Mouse (Mus musculus): Measurements from ENCODE around the gene Olfr646. TPM values are rescaled to one million over a fixed set of nuclear protein-coding genes. Genes with fewer than 3 reads are reported as not detected.

The Olfr646 gene
- polyA plus RNA-seq (2016; fragmentation: Nextera tagmentation; extraction: Ambion mirVana): not detected in 2 replicates

GRCm38 (mm10) chr7:104104757-104104972, at the start of gene Olfr646:
Gene Olfr646, plus strand, starts transcription at chr7:104104873.
- Histone ChIP-seq H3K4me1 (no peaks in the 10 kb centered on the region), H3K9me3 (no peaks in the 10 kb centered on the region), H3K36me3 (no peaks in the 10 kb centered on the region), H3K4me3 (no peak within 1 kb of the TSS), H3K27ac (no peak within 1 kb of the TSS), H3K27me3 (ENCODE audit: insufficient read depth, poor library complexity, severe bottlenecking) (no peaks in the 10 kb centered on the region)
- DNase-seq (ENCODE audit: low spot score): no peak

GRCm38 (mm10) chr7:104059215-104059614, 45.5 kb upstream of the Olfr646 start:
- no peaks in the 10 kb centered on the region for H3K9me3 ChIP-seq
- H3K27me3 ChIP-seq (ENCODE audit: insufficient read depth, poor library complexity, severe bottlenecking): no peaks in the 10 kb centered on the region
- no peak overlapping the region for H3K27ac ChIP-seq
- 87% methylated on average over 1 of the region's 1 CpGs for WGBS
- no peak overlapping the region for H3K4me3 ChIP-seq
- H3K4me1 ChIP-seq: no peaks in the 10 kb centered on the region
- no peak for DNase-seq (ENCODE audit: low spot score)
- no peaks in the 10 kb centered on the region for H3K36me3 ChIP-seq

- Histone ChIP-seq H3K36me3 (no peaks in the 10 kb centered on the region), H3K4me3 (no peak within 1 kb of the TSS), H3K27me3 (ENCODE audit: insufficient read depth, poor library complexity, severe bottlenecking) (no peaks in the 10 kb centered on the region), H3K4me1 (no peaks in the 10 kb centered on the region), H3K27ac (no peak within 1 kb of the TSS), H3K9me3 (no peaks in the 10 kb centered on the region)
- no peak for DNase-seq (ENCODE audit: low spot score)
- WGBS: 47% methylated on average over 2 of the region's 2 CpGs
These were observed 43.3 kb upstream of the Olfr646 start, which contains the start of gene 4930516K23Rik for GRCm38 (mm10) chr7:104061345-104061744. Gene 4930516K23Rik, minus strand, starts transcription at chr7:104061445.

GRCm38 (mm10) chr7:104071769-104072168, 32.9 kb upstream of the Olfr646 start, which contains the start of gene Olfr644:
Gene Olfr644, minus strand, starts transcription at chr7:104071869.
- H3K36me3 ChIP-seq: no peaks in the 10 kb centered on the region
- DNase-seq (ENCODE audit: low spot score): no peak
- no peaks in the 10 kb centered on the region for H3K4me1 ChIP-seq
- H3K27me3 ChIP-seq (ENCODE audit: insufficient read depth, poor library complexity, severe bottlenecking): no peaks in the 10 kb centered on the region
- H3K27ac ChIP-seq: no peak within 1 kb of the TSS
- WGBS: 70% methylated on average over 2 of the region's 2 CpGs
- no peak within 1 kb of the TSS for H3K4me3 ChIP-seq
- H3K9me3 ChIP-seq: no peaks in the 10 kb centered on the region

DNA sequence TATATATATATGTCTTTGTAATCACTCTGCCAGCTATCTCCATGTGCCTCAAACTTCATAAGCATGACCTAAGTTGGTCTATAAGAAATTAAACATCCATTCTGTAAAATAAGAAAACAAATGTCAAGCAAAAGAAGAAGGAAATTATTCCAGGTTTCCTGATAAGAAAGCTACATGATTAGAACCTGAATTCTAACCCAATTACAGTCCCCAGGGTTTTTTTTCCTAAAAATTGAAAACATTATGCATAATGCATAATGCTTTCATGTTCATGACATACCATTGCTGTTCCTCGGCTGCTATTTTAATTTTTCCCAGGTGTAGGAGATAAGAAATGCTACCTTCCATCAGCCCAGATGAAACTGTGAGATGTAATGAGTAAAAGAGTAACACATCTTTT, 19.3 kb upstream of the Olfr646 start, which contains the start of gene Olfr645:
TSS of gene Olfr645 (minus strand) at position 101 of the 400 bp plus-strand sequence.
- no peak within 1 kb of the TSS for H3K4me3 ChIP-seq
- DNase-seq (ENCODE audit: low spot score): no peak
- H3K4me1 ChIP-seq: no peaks in the 10 kb centered on the region
- WGBS: 60% methylated on average over 1 of the region's 1 CpGs
- H3K27ac ChIP-seq: no peak within 1 kb of the TSS
- no peaks in the 10 kb centered on the region for H3K9me3 ChIP-seq
- no peaks in the 10 kb centered on the region for H3K36me3 ChIP-seq
- no peaks in the 10 kb centered on the region for H3K27me3 ChIP-seq (ENCODE audit: insufficient read depth, poor library complexity, severe bottlenecking)

DNA sequence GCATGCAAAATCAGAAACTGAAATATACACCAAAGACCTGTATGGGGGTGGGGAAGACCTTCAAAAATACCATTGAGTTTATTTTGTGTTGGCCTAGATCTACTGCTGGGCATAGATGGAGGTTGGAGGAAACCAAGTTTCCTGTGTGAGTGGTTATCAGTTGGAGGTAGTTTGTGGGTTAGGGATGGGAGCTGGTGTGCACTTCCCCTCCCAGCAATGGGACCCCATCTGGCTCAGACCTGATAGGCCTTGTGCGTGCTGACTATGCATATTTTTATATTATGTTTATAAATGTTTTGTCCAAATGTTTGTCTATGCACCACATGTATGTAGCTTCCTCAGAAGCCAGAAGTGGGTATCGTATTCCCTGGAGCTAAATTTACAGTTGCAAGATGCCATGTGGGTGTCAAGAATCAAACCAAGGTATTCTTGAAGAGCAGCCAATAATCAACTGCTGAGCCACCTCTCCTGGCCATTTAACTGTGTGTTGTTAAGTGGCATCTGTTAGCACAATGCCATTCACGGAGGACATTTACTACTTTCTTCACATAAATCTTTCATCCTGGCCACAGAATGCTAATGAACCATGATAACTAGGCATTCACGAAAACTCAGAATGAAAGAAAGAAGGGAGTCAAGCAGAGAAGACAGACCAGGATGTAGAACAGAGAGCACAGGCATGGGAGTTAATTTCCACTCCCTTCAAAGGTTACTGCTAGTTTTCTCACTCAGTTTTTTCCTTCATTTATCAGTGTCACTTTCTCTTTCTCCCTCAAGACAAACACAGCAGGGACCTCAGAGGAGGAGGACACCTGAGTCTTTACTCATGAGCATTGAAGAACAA, 538 bp upstream of the Olfr646 start:
- Histone ChIP-seq H3K36me3 (no peaks in the 10 kb centered on the region), H3K27ac (no peak overlapping the region), H3K4me1 (no peaks in the 10 kb centered on the region), H3K9me3 (no peaks in the 10 kb centered on the region), H3K27me3 (ENCODE audit: insufficient read depth, poor library complexity, severe bottlenecking) (no peaks in the 10 kb centered on the region), H3K4me3 (no peak overlapping the region)
- WGBS: 62% methylated on average over 4 of the region's 4 CpGs
- no peak for DNase-seq (ENCODE audit: low spot score)

DNA sequence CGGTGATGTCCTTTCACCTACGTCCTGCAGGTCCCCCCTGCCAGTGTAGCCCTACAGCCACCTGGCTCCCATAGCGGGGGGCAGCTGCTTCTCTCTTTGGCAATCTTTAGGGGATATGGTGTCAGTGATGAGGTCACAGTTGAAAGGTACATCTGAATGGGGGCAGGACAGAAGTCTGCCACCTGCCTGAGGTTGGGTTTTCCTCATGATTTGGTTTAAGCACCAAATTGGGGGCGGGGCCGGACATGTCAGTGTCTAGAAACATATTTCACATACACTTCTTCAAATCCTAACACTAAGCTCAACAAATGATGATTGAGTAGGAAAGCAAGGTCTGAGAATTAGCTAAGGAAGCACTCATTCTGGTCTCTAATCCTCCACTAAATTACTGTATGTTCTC, 25.1 kb downstream of the Olfr646 start, which contains the start of gene Ubqln5:
TSS of gene Ubqln5 (minus strand) at position 101 of the 400 bp plus-strand sequence.
- no peaks in the 10 kb centered on the region for H3K36me3 ChIP-seq
- no peak for DNase-seq (ENCODE audit: low spot score)
- 85% methylated on average over 5 of the region's 5 CpGs for WGBS
- no peak within 1 kb of the TSS for H3K27ac ChIP-seq
- H3K27me3 ChIP-seq (ENCODE audit: insufficient read depth, poor library complexity, severe bottlenecking): no peaks in the 10 kb centered on the region
- no peaks in the 10 kb centered on the region for H3K9me3 ChIP-seq
- H3K4me1 ChIP-seq: no peaks in the 10 kb centered on the region
- H3K4me3 ChIP-seq: no peak within 1 kb of the TSS

GRCm38 (mm10) chr7:104137305-104137704, 32.6 kb downstream of the Olfr646 start, which contains the start of gene Olfr643:
Gene Olfr643, minus strand, starts transcription at chr7:104137405.
- H3K9me3 ChIP-seq: no peaks in the 10 kb centered on the region
- H3K4me1 ChIP-seq: no peaks in the 10 kb centered on the region
- H3K36me3 ChIP-seq: no peaks in the 10 kb centered on the region
- 83% methylated on average over 5 of the region's 5 CpGs for WGBS
- H3K27me3 ChIP-seq (ENCODE audit: insufficient read depth, poor library complexity, severe bottlenecking): no peaks in the 10 kb centered on the region
- no peak within 1 kb of the TSS for H3K4me3 ChIP-seq
- DNase-seq (ENCODE audit: low spot score): no peak
- no peak within 1 kb of the TSS for H3K27ac ChIP-seq

DNA sequence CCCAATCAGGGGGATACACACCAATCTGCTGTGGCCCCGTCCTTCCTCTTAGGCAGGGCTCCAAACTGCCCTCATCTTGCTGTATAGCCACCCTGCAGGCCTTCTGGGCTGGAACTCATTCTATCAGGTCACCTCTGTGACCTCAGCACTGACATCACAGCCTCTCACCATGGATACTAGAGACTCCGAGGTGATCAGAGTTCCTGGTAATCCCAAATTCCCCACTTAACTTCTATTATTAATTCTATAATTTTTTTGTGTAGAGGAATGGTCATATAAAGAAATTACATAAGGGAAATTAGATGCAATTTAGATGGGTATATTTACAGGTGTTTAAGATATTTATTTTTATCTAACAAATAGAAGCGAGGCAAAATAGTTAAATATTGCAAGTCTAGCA, 38.5 kb downstream of the Olfr646 start, which contains the start of gene Ubqln3:
TSS of gene Ubqln3 (minus strand) at position 101 of the 400 bp plus-strand sequence.
- no peak within 1 kb of the TSS for H3K27ac ChIP-seq
- H3K9me3 ChIP-seq: no peaks in the 10 kb centered on the region
- no peaks in the 10 kb centered on the region for H3K4me1 ChIP-seq
- no peak for DNase-seq (ENCODE audit: low spot score)
- no peaks in the 10 kb centered on the region for H3K27me3 ChIP-seq (ENCODE audit: insufficient read depth, poor library complexity, severe bottlenecking)
- 76% methylated on average over 3 of the region's 3 CpGs for WGBS
- no peaks in the 10 kb centered on the region for H3K36me3 ChIP-seq
- no peak within 1 kb of the TSS for H3K4me3 ChIP-seq

DNA sequence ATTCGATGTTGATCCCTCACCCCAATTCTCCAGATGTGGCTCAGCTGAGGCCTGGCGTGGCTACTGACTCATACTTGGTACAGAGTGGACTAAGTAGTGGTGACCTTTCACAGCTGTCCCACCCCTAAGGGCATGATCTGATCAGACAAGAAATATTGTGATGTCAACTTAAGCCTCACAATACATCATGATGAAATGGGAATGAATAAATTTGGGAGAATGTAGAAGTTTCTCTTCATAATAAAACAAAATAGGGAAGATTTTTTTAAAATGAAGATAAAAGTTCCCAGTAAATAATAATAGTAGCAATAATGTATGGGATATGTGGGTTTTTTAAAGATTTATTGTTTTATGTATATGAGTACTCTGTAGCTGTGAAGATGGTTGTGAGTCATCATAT, 45.8 kb downstream of the Olfr646 start, which contains the start of gene Ubqlnl:
TSS of gene Ubqlnl (minus strand) at position 101 of the 400 bp plus-strand sequence.
- Histone ChIP-seq H3K27me3 (ENCODE audit: insufficient read depth, poor library complexity, severe bottlenecking) (no peaks in the 10 kb centered on the region), H3K27ac (no peak within 1 kb of the TSS), H3K36me3 (no peaks in the 10 kb centered on the region), H3K4me3 (no peak within 1 kb of the TSS), H3K4me1 (no peaks in the 10 kb centered on the region), H3K9me3 (no peaks in the 10 kb centered on the region)
- DNase-seq (ENCODE audit: low spot score): no peak
- WGBS: 89% methylated on average over 2 of the region's 2 CpGs

Other genes starting within 250 kb of the Olfr646 start
- not detected in 2 replicates for gene Olfr66, start 218.6 kb upstream of the Olfr646 start, polyA plus RNA-seq (2016; fragmentation: Nextera tagmentation; extraction: Ambion mirVana)
- not detected in 2 replicates for gene Olfr64, start 210.4 kb upstream of the Olfr646 start, polyA plus RNA-seq (2016; fragmentation: Nextera tagmentation; extraction: Ambion mirVana)
- gene Olfr65, start 201.4 kb upstream of the Olfr646 start, polyA plus RNA-seq (2016; fragmentation: Nextera tagmentation; extraction: Ambion mirVana): not detected in 2 replicates
- gene Olfr631, start 176.0 kb upstream of the Olfr646 start, polyA plus RNA-seq (2016; fragmentation: Nextera tagmentation; extraction: Ambion mirVana): not detected in 2 replicates
- not detected in 2 replicates for gene Olfr632, start 170.5 kb upstream of the Olfr646 start, polyA plus RNA-seq (2016; fragmentation: Nextera tagmentation; extraction: Ambion mirVana)
- gene Olfr633, start 160.4 kb upstream of the Olfr646 start, polyA plus RNA-seq (2016; fragmentation: Nextera tagmentation; extraction: Ambion mirVana): not detected in 2 replicates
- not detected in 2 replicates for gene Olfr635, start 133.7 kb upstream of the Olfr646 start, polyA plus RNA-seq (2016; fragmentation: Nextera tagmentation; extraction: Ambion mirVana)
- not detected in 2 replicates for gene Olfr638, start 106.1 kb upstream of the Olfr646 start, polyA plus RNA-seq (2016; fragmentation: Nextera tagmentation; extraction: Ambion mirVana)
- not detected in 2 replicates for gene Olfr639, start 87.6 kb upstream of the Olfr646 start, polyA plus RNA-seq (2016; fragmentation: Nextera tagmentation; extraction: Ambion mirVana)
- gene Olfr640, start 79.3 kb upstream of the Olfr646 start, polyA plus RNA-seq (2016; fragmentation: Nextera tagmentation; extraction: Ambion mirVana): not detected in 2 replicates
- not detected in 2 replicates for gene Olfr641, start 69.4 kb upstream of the Olfr646 start, polyA plus RNA-seq (2016; fragmentation: Nextera tagmentation; extraction: Ambion mirVana)
- not detected in 2 replicates for gene Olfr642, start 52.2 kb upstream of the Olfr646 start, polyA plus RNA-seq (2016; fragmentation: Nextera tagmentation; extraction: Ambion mirVana)
- not detected in 2 replicates for gene 4930516K23Rik, start 43.4 kb upstream of the Olfr646 start, polyA plus RNA-seq (2016; fragmentation: Nextera tagmentation; extraction: Ambion mirVana)
- not detected in 2 replicates for gene Olfr644, start 33.0 kb upstream of the Olfr646 start, polyA plus RNA-seq (2016; fragmentation: Nextera tagmentation; extraction: Ambion mirVana)
- not detected in 2 replicates for gene Olfr645, start 19.4 kb upstream of the Olfr646 start, polyA plus RNA-seq (2016; fragmentation: Nextera tagmentation; extraction: Ambion mirVana)
- not detected in 2 replicates for gene Ubqln5, start 25.0 kb downstream of the Olfr646 start, polyA plus RNA-seq (2016; fragmentation: Nextera tagmentation; extraction: Ambion mirVana)
- gene Olfr643, start 32.5 kb downstream of the Olfr646 start, polyA plus RNA-seq (2016; fragmentation: Nextera tagmentation; extraction: Ambion mirVana): not detected in 2 replicates
- gene Ubqln3, start 38.4 kb downstream of the Olfr646 start, polyA plus RNA-seq (2016; fragmentation: Nextera tagmentation; extraction: Ambion mirVana): not detected in 2 replicates
- gene Ubqlnl, start 45.7 kb downstream of the Olfr646 start, polyA plus RNA-seq (2016; fragmentation: Nextera tagmentation; extraction: Ambion mirVana): not detected in 2 replicates
- gene Olfm5, start 60.0 kb downstream of the Olfr646 start, polyA plus RNA-seq (2016; fragmentation: Nextera tagmentation; extraction: Ambion mirVana): not detected in 2 replicates
- 0.21 and 0.28 TPM in 2 replicates for gene Olfr648, start 78.5 kb downstream of the Olfr646 start, polyA plus RNA-seq (2016; fragmentation: Nextera tagmentation; extraction: Ambion mirVana)
- not detected in 2 replicates for gene Olfr649, start 91.1 kb downstream of the Olfr646 start, polyA plus RNA-seq (2016; fragmentation: Nextera tagmentation; extraction: Ambion mirVana)
- gene Trim6, start 113.9 kb downstream of the Olfr646 start, polyA plus RNA-seq (2016; fragmentation: Nextera tagmentation; extraction: Ambion mirVana): 9.8 and 12.3 TPM in 2 replicates
- gene Trim34a, start 139.6 kb downstream of the Olfr646 start, polyA plus RNA-seq (2016; fragmentation: Nextera tagmentation; extraction: Ambion mirVana): 1.6 and 1.7 TPM in 2 replicates
- gene Trim5, start 183.2 kb downstream of the Olfr646 start, polyA plus RNA-seq (2016; fragmentation: Nextera tagmentation; extraction: Ambion mirVana): 0.35 and 0.47 TPM in 2 replicates
- 4.8 and 6.9 TPM in 2 replicates for gene Trim12a, start 210.6 kb downstream of the Olfr646 start, polyA plus RNA-seq (2016; fragmentation: Nextera tagmentation; extraction: Ambion mirVana)
- gene Trim34b, start 224.6 kb downstream of the Olfr646 start, polyA plus RNA-seq (2016; fragmentation: Nextera tagmentation; extraction: Ambion mirVana): 0.09 TPM in 1 of 2 replicates, not detected in the other
- gene Trim12c, start 248.5 kb downstream of the Olfr646 start, polyA plus RNA-seq (2016; fragmentation: Nextera tagmentation; extraction: Ambion mirVana): 1.2 and 1.6 TPM in 2 replicates